10 mouse cellular contexts compared by ENCODE assay signal in genomic region chr5:67802174-67803030, GRCm38 (mm10). TPM values are rescaled to one million over a fixed set of nuclear protein-coding genes. Genes with fewer than 3 reads are reported as not detected.
DNase-seq lines count a peak whose midpoint lies in the region; ATAC-seq and TF ChIP-seq lines count a peak whose summit lies in the region.
"Had no signal": no experiment of that assay in that cellular context is flagged by ENCODE, and none has a peak within 500 bp of the region (broad histone marks: within the 10 kb centered on the region; RNA-seq: fewer than 3 reads in every experiment).

No protein-coding gene starts in this region.

- H3K27ac ChIP-seq in MEL (ENCODE audit: control insufficient read depth, low read depth, low read length): peak overlapping the region; percentile 40
- no peak overlapping the region for H3K27ac ChIP-seq in lung, embryonic 14.5 days (ENCODE audit: low read depth)
- no peak overlapping the region for H3K27ac ChIP-seq in kidney, adult 2 months (ENCODE audit: insufficient read depth, low read depth, low read length)
- H3K27ac ChIP-seq: embryonic facial prominence, embryonic 12.5 days had no signal

- peaks cover 5 to 18% of the 10 kb centered on the region in 2 experiments for H3K36me3 ChIP-seq in MEL (ENCODE audit: control insufficient read depth in 1 of 2, insufficient read depth in 2 of 2, low read length in 2 of 2)
- H3K36me3 ChIP-seq in lung, embryonic 14.5 days (ENCODE audit: insufficient read depth): no peaks in the 10 kb centered on the region
- H3K36me3 ChIP-seq in kidney, adult 2 months (ENCODE audit: control insufficient read depth, insufficient read depth, low read length): no peaks in the 10 kb centered on the region
- H3K36me3 ChIP-seq: embryonic facial prominence, embryonic 12.5 days had no signal

- H3K9me3 ChIP-seq in MEL (replicated peaks; ENCODE audit: insufficient read depth, low read length): no peaks in the 10 kb centered on the region
- H3K9me3 ChIP-seq in lung, embryonic 14.5 days (ENCODE audit: low read depth, low read length): no peaks in the 10 kb centered on the region
- H3K9me3 ChIP-seq: embryonic facial prominence, embryonic 12.5 days had no signal

- peaks cover 9 to 16% of the 10 kb centered on the region in 2 experiments for H3K4me1 ChIP-seq in MEL (ENCODE audit: control insufficient read depth in 1 of 2, insufficient read depth in 2 of 2, low read length in 2 of 2)
- 0 out of 2 replicates have a peak, but pooled peaks cover 4% of the 10 kb centered on the region for H3K4me1 ChIP-seq in lung, embryonic 14.5 days (ENCODE audit: insufficient read depth)
- no peaks in the 10 kb centered on the region for H3K4me1 ChIP-seq in kidney, adult 2 months (ENCODE audit: control insufficient read depth, insufficient read depth, low read length)

- TF ChIP-seq POLR2A in MEL (IDR thresholded peaks at IDR 0.05; ENCODE audit: control insufficient read depth in 1 of 2, insufficient read depth in 1 of 2, low read depth in 1 of 2, low read length in 2 of 2, poor library complexity in 1 of 2): no peak
- no peak for TF ChIP-seq POLR2A in kidney, adult 2 months (IDR thresholded peaks at IDR 0.05; ENCODE audit: low read depth, low read length)

- no peaks in the 10 kb centered on the region for H3K79me2 ChIP-seq in MEL (ENCODE audit: control insufficient read depth, insufficient read depth, low read length, poor library complexity)

- peak; percentile 75 for ATAC-seq in frontal cortex, adult (ENCODE audit: low TSS enrichment)
- ATAC-seq in lung, embryonic 14.5 days (ENCODE audit: insufficient read depth): 0 out of 2 replicates have a peak, but pooled peaks have one; percentile 31

- no peak overlapping the region for H3K4me2 ChIP-seq in lung, embryonic 14.5 days
- H3K4me2 ChIP-seq: embryonic facial prominence, embryonic 12.5 days had no signal

- H3K4me3 ChIP-seq in MEL (ENCODE audit: control insufficient read depth in 1 of 2, insufficient read depth in 1 of 2, low read depth in 2 of 2, low read length in 2 of 2): no peak overlapping the region
- H3K4me3 ChIP-seq in lung, embryonic 14.5 days (ENCODE audit: low read depth, low read length): no peak overlapping the region
- no peak overlapping the region for H3K4me3 ChIP-seq in kidney, adult 2 months (ENCODE audit: insufficient read depth, low read depth, low read length)
- H3K4me3 ChIP-seq: embryonic facial prominence, embryonic 12.5 days had no signal

- peak in 1 of 2 experiments; percentile 58; a peak in 2 of 4 replicates for TF ChIP-seq EP300 in MEL (IDR thresholded peaks at IDR 0.05; ENCODE audit: low read depth in 1 of 2, low read length in 2 of 2)

- no peak overlapping the region for H3K9ac ChIP-seq in MEL (ENCODE audit: control insufficient read depth, low read depth, low read length, poor library complexity, severe bottlenecking)
- H3K9ac ChIP-seq in lung, embryonic 14.5 days: no peak overlapping the region
- H3K9ac ChIP-seq: embryonic facial prominence, embryonic 12.5 days had no signal

- no peak for TF ChIP-seq CTCF in MEL (IDR thresholded peaks at IDR 0.05 in 2 of 3, conservative IDR thresholded peaks at IDR 0.05 in 1 of 3; ENCODE audit: control insufficient read depth in 1 of 3, insufficient read depth in 1 of 3, low read depth in 2 of 3, low read length in 3 of 3, poor library complexity in 1 of 3, severe bottlenecking in 1 of 3)
- TF ChIP-seq CTCF in lung, embryonic 14.5 days (IDR thresholded peaks at IDR 0.05; ENCODE audit: low read depth): no peak
- TF ChIP-seq CTCF in kidney, adult 2 months (conservative IDR thresholded peaks at IDR 0.05; ENCODE audit: insufficient read depth, insufficient read length, low read depth, low read length): no peak

- TF ChIP-seq RAD21 in MEL (IDR thresholded peaks at IDR 0.05; ENCODE audit: low read depth, low read length): no peak

- DNase-seq in frontal cortex, postnatal 10 days (ENCODE audit: low spot score in 2 of 2): no peak
- DNase-seq in MEL (ENCODE audit: low read depth, low spot score): peak; percentile 87
- peak; percentile 77 for DNase-seq in cerebellum, adult 9-11 months
- peak; percentile 67 for DNase-seq in lung, embryonic 14.5 days
- DNase-seq in kidney, postnatal 4 days: no peak
- DNase-seq in kidney, adult 2 months: no peak
- DNase-seq in yolk sac, embryonic 10.5 days (ENCODE audit: low spot score): no peak
- DNase-seq: thymus, adult 18-20 months had no signal

- H3K27me3 ChIP-seq in MEL (ENCODE audit: control insufficient read depth in 1 of 2, insufficient read depth in 2 of 2, low read length in 2 of 2): no peaks in the 10 kb centered on the region
- no peaks in the 10 kb centered on the region for H3K27me3 ChIP-seq in lung, embryonic 14.5 days (ENCODE audit: insufficient read depth, low read length)
- H3K27me3 ChIP-seq in kidney, adult 2 months (replicated peaks; ENCODE audit: control insufficient read depth, insufficient read depth, low read length): no peaks in the 10 kb centered on the region
- H3K27me3 ChIP-seq: embryonic facial prominence, embryonic 12.5 days had no signal

- WGBS in lung, embryonic 14.5 days: 75% methylated on average over 17 of the region's 17 CpGs
- 83% methylated on average over 17 of the region's 17 CpGs for WGBS in kidney, adult 2 months

TF ChIP-seq in MEL, 35 proteins besides CTCF, POLR2A, EP300 and RAD21:
- TF ChIP-seq BHLHE40 (IDR thresholded peaks at IDR 0.05; ENCODE audit: borderline replicate concordance, low read depth, low read length) (peak; percentile 85), USF1 (IDR thresholded peaks at IDR 0.05; ENCODE audit: low read depth, low read length) (peak; percentile 91), GATA1 (IDR thresholded peaks at IDR 0.05; ENCODE audit: low read depth, low read length) (peak; percentile 52; the same call in 1 of the 2 replicates), USF2 (IDR thresholded peaks at IDR 0.05; ENCODE audit: borderline replicate concordance in 1 of 2, insufficient read depth in 1 of 2, low read depth in 1 of 2, low read length in 2 of 2) (peak in 1 of 2 experiments; percentile 59; a peak in 2 of 4 replicates), MAX (IDR thresholded peaks at IDR 0.05; ENCODE audit: low read length) (peak; percentile 95), ZKSCAN1 (IDR thresholded peaks at IDR 0.05; ENCODE audit: low read depth, low read length) (no peak), TCF12 (IDR thresholded peaks at IDR 0.05; ENCODE audit: low read depth, low read length) (peak; percentile 54), ETS1 (IDR thresholded peaks at IDR 0.05; ENCODE audit: low read depth, low read length) (peak; percentile 63), MYC (IDR thresholded peaks at IDR 0.05; ENCODE audit: low read depth, low read length) (peak; percentile 96), TAL1 (IDR thresholded peaks at IDR 0.05; ENCODE audit: low read length) (peak; percentile 49), ZMIZ1 (IDR thresholded peaks at IDR 0.05; ENCODE audit: low read depth, low read length) (no peak), ELF1 (IDR thresholded peaks at IDR 0.05; ENCODE audit: low read depth, low read length) (no peak), MXI1 (IDR thresholded peaks at IDR 0.05; ENCODE audit: low read depth, low read length) (peak; percentile 70; the same call in 1 of the 2 replicates), RCOR1 (IDR thresholded peaks at IDR 0.05; ENCODE audit: low read depth, low read length) (peak; percentile 63; the same call in 1 of the 2 replicates)

RNA-seq across cellular contexts. Expression of gene Atp8a1, which starts 44.8 kb away (rescaled TPM):
- 22.1 and 27.0 TPM in 2 replicates for total RNA-seq in MEL (2012; rRNA removed)
- 10 to 100 TPM in 1 of 2 experiments, not detected in 1; 18.2 TPM for polyA plus RNA-seq in MEL (2012; ENCODE audit: insufficient read depth in 1 of 2, insufficient read length in 2 of 2, low read depth in 1 of 2, low replicate concordance in 2 of 2, missing spikeins in 1 of 2)
- 44.5 and 48.4 TPM in 2 replicates for polyA plus RNA-seq in lung, embryonic 14.5 days (2014; fragmentation: Nextera tagmentation; extraction: Ambion mirVana)
- polyA plus RNA-seq in kidney, adult 2 months (2012; rRNA removed): 5.1 and 9.0 TPM in 2 replicates

Comparison
In these comparisons a context has a peak if more than half of its experiments do, and no peak if none do; other contexts are left out.
1. DNase-seq: peak in MEL (single experiment), cerebellum, adult 9-11 months (single experiment) and lung, embryonic 14.5 days (single experiment); none in frontal cortex, postnatal 10 days (0 of 2), kidney, postnatal 4 days (0 of 2), kidney, adult 2 months (single experiment) and yolk sac, embryonic 10.5 days (single experiment).